Mouse (Mus musculus): ENCODE results near the gene Megf11. TPM values are rescaled to one million over a fixed set of nuclear protein-coding genes. Genes with fewer than 3 reads are reported as not detected.

Gene Megf11
- polyA plus RNA-seq (2015; fragmentation: Nextera tagmentation; extraction: Ambion mirVana) = 20.0 and 20.2 TPM in 2 replicates

GRCm38 (mm10) chr9:64385511-64386465 lies at the start of gene Megf11:
Megf11 (plus strand) TSS chr9:64385626.
- Histone ChIP-seq H3K4me3 (ENCODE audit: low read length) (peak within 1 kb of the TSS; percentile 62), H3K9me3 (ENCODE audit: control insufficient read depth, low read length) (no peaks in the 10 kb centered on the region), H3K36me3 (ENCODE audit: control insufficient read depth, insufficient read depth, low read length) (no peaks in the 10 kb centered on the region), H3K9ac (ENCODE audit: low read depth, low read length) (peak within 1 kb of the TSS; percentile 73), H3K27me3 (replicated peaks; ENCODE audit: control insufficient read depth, insufficient read depth, low read length) (peaks cover 14% of the 10 kb centered on the region), H3K27ac (ENCODE audit: low read depth, low read length) (no peak within 1 kb of the TSS), H3K4me1 (ENCODE audit: control insufficient read depth, insufficient read depth, low read depth, low read length) (peaks cover 26% of the 10 kb centered on the region), H3K4me2 (ENCODE audit: low read length) (peak within 1 kb of the TSS; percentile 99)
- peak; percentile 75 for ATAC-seq
- WGBS = under 1% methylated on average over 83 of the region's 93 CpGs

DNA sequence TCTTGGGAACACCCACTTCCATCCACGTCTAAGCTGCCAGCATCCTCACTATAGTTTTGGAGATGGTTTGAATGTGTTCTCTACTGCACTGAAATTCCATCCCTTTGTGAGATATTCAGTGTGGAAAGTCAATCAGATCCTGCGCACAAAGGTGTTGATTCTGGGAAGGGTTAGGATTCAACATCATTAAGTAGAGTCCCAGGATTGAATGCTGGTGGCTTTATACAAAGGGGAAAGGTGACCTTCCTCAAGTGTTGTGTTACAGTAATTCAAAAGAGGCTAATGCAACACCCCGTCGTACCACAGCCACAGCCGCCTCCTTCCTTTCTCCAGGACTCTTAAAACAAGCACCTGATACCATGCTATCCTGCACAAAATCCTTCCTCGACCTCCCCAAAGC lies 49.6 kb upstream of the Megf11 start:
- Histone ChIP-seq H3K9ac (ENCODE audit: low read depth, low read length) (no peak overlapping the region), H3K9me3 (ENCODE audit: control insufficient read depth, low read length) (no peaks in the 10 kb centered on the region), H3K4me3 (ENCODE audit: low read length) (no peak overlapping the region), H3K36me3 (ENCODE audit: control insufficient read depth, insufficient read depth, low read length) (no peaks in the 10 kb centered on the region), H3K4me1 (ENCODE audit: control insufficient read depth, insufficient read depth, low read depth, low read length) (peaks cover 6% of the 10 kb centered on the region), H3K27ac (ENCODE audit: low read depth, low read length) (no peak overlapping the region), H3K27me3 (replicated peaks; ENCODE audit: control insufficient read depth, insufficient read depth, low read length) (no peaks in the 10 kb centered on the region), H3K4me2 (ENCODE audit: low read length) (no peak overlapping the region)
- 94% methylated on average over 6 of the region's 6 CpGs for WGBS
- no peak for ATAC-seq

- ATAC-seq = no peak
- Histone ChIP-seq H3K36me3 (ENCODE audit: control insufficient read depth, insufficient read depth, low read length) (no peaks in the 10 kb centered on the region), H3K4me2 (ENCODE audit: low read length) (peak overlapping the region; percentile 76), H3K4me1 (ENCODE audit: control insufficient read depth, insufficient read depth, low read depth, low read length) (peaks cover 6% of the 10 kb centered on the region), H3K27me3 (replicated peaks; ENCODE audit: control insufficient read depth, insufficient read depth, low read length) (no peaks in the 10 kb centered on the region), H3K9ac (ENCODE audit: low read depth, low read length) (no peak overlapping the region), H3K27ac (ENCODE audit: low read depth, low read length) (no peak overlapping the region), H3K9me3 (ENCODE audit: control insufficient read depth, low read length) (no peaks in the 10 kb centered on the region), H3K4me3 (ENCODE audit: low read length) (no peak overlapping the region)
- WGBS = 20% methylated on average over 8 of the region's 8 CpGs
Measured at GRCm38 (mm10) chr9:64339361-64339760, 46.1 kb upstream of the Megf11 start.

DNA sequence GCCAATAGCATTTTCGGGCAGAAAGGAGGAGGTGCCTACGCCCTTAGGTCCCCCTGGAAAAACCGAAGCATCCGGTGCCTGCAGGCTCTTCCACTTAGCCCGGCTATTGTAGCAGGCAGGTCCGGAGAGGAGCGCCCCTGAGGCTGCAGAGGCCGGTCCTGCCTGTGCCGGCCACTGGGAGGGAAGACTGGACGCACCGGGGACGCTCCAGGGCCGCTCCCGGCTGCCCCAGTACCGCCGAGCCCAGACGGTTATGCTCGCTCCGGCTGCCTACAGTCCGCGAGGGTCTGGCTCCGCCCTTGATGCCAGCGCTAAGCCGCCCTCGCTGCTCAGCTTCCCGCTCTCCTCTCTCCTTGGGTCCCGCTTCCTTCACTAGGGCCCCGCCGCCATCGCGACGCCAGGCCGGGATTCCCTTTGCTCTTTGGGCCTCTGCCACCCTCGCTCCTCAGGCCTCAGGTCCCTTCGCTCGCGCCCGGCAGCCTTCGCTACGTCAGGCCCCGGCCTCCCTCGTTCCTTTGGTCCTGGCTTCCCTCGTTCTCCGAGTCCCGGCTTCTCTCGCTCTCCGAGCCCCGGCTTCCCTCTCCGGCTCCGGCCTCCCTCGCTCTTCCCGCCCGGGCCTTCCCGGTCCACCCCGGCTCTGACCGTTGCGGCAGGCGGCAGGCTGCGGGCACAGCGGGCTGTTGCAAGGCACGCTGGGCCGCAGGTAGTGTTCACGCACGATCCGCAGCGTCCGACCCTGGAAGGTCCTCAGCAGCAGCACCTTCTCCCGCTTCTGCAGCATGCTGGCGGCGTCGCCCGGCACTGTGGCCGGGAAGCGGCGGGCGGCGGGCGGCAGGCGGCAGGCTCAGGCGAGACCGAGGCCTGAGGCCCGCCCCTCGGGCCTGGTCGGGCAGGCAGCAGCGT lies 44.8 kb upstream of the Megf11 start:
- Histone ChIP-seq H3K27me3 (replicated peaks; ENCODE audit: control insufficient read depth, insufficient read depth, low read length) (no peaks in the 10 kb centered on the region), H3K9me3 (ENCODE audit: control insufficient read depth, low read length) (no peaks in the 10 kb centered on the region), H3K4me3 (ENCODE audit: low read length) (peak overlapping the region; percentile 60), H3K4me1 (ENCODE audit: control insufficient read depth, insufficient read depth, low read depth, low read length) (peaks cover 6% of the 10 kb centered on the region), H3K36me3 (ENCODE audit: control insufficient read depth, insufficient read depth, low read length) (no peaks in the 10 kb centered on the region), H3K9ac (ENCODE audit: low read depth, low read length) (peak overlapping the region; percentile 98), H3K27ac (ENCODE audit: low read depth, low read length) (peak overlapping the region; percentile 98), H3K4me2 (ENCODE audit: low read length) (peak overlapping the region; percentile 76)
- under 1% methylated on average over 70 of the region's 85 CpGs for WGBS
- ATAC-seq = peak; percentile 91

DNA sequence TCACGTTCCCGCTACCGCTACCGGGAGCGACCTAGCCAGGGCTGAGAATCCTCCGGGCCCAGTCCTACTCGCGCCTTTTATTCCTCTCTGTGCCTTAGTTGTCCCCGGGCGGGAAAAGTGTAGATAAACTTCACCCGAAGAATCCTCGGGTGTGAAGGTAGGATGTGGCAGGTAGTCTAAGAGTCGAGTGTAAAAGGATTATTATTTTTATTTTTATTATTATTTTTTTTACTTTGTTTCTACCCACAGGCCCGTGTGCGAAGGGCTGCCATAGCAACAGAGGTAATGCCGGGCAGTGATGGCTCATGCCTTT lies 44.2 kb upstream of the Megf11 start, which contains the start of gene Dis3l:
Gene Dis3l (minus strand): TSS at position 35 of the 313 bp plus-strand sequence.
- H3K4me3 ChIP-seq (ENCODE audit: low read length) = peak within 1 kb of the TSS; percentile 60
- 10% methylated on average over 16 of the region's 16 CpGs for WGBS
- H3K9me3 ChIP-seq (ENCODE audit: control insufficient read depth, low read length) = no peaks in the 10 kb centered on the region
- no peaks in the 10 kb centered on the region for H3K36me3 ChIP-seq (ENCODE audit: control insufficient read depth, insufficient read depth, low read length)
- H3K27ac ChIP-seq (ENCODE audit: low read depth, low read length) = peak within 1 kb of the TSS; percentile 98
- H3K9ac ChIP-seq (ENCODE audit: low read depth, low read length) = peak within 1 kb of the TSS; percentile 98
- no peak for ATAC-seq
- peak within 1 kb of the TSS; percentile 76 for H3K4me2 ChIP-seq (ENCODE audit: low read length)
- H3K4me1 ChIP-seq (ENCODE audit: control insufficient read depth, insufficient read depth, low read depth, low read length) = peaks cover 6% of the 10 kb centered on the region
- H3K27me3 ChIP-seq (replicated peaks; ENCODE audit: control insufficient read depth, insufficient read depth, low read length) = no peaks in the 10 kb centered on the region

DNA sequence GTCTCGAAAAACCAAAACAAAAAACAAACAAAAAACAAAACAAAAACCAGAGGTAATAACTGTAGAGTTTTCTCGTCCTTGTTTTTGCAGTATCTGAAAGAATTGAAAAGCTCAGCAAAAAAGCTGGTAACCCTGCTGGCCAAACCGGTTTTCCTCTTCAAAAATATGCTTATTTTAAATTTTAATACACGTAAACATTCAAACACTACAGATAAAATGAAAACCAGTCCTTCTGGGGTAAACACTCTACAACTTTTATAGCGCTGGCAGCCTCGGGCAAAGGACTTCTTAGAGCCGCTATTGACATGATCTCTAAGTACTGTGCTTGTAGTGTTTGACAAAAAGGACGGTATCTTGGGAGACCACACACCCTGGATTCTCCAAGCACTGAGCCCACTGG lies 43.8 kb upstream of the Megf11 start:
- Histone ChIP-seq H3K27me3 (replicated peaks; ENCODE audit: control insufficient read depth, insufficient read depth, low read length) (no peaks in the 10 kb centered on the region), H3K4me2 (ENCODE audit: low read length) (peak overlapping the region; percentile 76), H3K9ac (ENCODE audit: low read depth, low read length) (peak overlapping the region; percentile 98; the same call in 1 of the 2 replicates), H3K27ac (ENCODE audit: low read depth, low read length) (peak overlapping the region; percentile 98; the same call in 1 of the 2 replicates), H3K9me3 (ENCODE audit: control insufficient read depth, low read length) (no peaks in the 10 kb centered on the region), H3K4me1 (ENCODE audit: control insufficient read depth, insufficient read depth, low read depth, low read length) (peaks cover 6% of the 10 kb centered on the region), H3K36me3 (ENCODE audit: control insufficient read depth, insufficient read depth, low read length) (no peaks in the 10 kb centered on the region), H3K4me3 (ENCODE audit: low read length) (no peak overlapping the region)
- 87% methylated on average over 8 of the region's 8 CpGs for WGBS
- ATAC-seq = no peak

- H3K4me3 ChIP-seq (ENCODE audit: low read length) = no peak overlapping the region
- no peak for ATAC-seq
- 98% methylated on average over 2 of the region's 2 CpGs for WGBS
- H3K9ac ChIP-seq (ENCODE audit: low read depth, low read length) = no peak overlapping the region
- no peak overlapping the region for H3K27ac ChIP-seq (ENCODE audit: low read depth, low read length)
- H3K9me3 ChIP-seq (ENCODE audit: control insufficient read depth, low read length) = no peaks in the 10 kb centered on the region
- H3K36me3 ChIP-seq (ENCODE audit: control insufficient read depth, insufficient read depth, low read length) = no peaks in the 10 kb centered on the region
- H3K27me3 ChIP-seq (replicated peaks; ENCODE audit: control insufficient read depth, insufficient read depth, low read length) = no peaks in the 10 kb centered on the region
- H3K4me1 ChIP-seq (ENCODE audit: control insufficient read depth, insufficient read depth, low read depth, low read length) = peaks cover 6% of the 10 kb centered on the region
- H3K4me2 ChIP-seq (ENCODE audit: low read length) = no peak overlapping the region
Measured at GRCm38 (mm10) chr9:64343656-64344055, 41.8 kb upstream of the Megf11 start.

DNA sequence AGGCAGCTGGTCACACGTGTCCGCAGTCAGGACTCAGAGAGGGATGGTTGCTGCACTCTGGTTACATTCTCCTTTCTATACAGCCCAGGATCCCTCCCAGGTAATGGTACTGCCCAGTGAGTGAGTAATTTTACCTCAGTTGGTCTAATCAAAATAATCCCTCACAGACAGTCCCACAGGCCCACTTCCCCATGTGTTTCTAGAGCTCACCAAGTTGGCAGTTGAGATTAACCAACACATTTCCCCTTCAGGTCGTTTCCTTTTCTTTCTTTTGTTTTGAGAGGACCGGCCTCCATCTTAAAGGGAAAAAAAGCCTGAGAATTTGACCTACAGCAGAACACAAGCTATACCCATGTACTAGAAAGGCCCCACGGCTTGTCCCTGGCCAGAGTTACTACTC lies 39.5 kb upstream of the Megf11 start:
- no peak for ATAC-seq
- H3K4me2 ChIP-seq (ENCODE audit: low read length) = no peak overlapping the region

DNA sequence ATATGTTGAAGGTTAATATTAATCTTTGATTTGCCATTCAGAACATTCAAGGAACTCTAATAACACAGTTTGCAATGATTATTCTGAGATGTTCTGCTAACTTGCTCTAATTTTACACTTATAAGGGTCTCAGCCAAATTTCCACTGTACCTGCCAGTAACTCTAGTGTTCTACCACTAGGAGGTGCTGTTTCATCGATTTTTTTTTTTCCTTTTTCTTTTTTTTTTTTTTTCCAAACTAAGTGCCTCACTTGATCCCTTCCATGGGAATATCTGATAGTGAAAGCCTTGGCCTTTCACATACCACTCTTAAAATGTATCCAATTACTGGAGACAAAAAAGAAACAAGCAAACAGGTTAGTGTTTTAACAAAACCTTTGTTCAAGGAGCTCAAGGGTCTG lies 38.0 kb upstream of the Megf11 start:
- no peak for ATAC-seq
- Histone ChIP-seq H3K9ac (ENCODE audit: low read depth, low read length) (no peak overlapping the region), H3K27me3 (replicated peaks; ENCODE audit: control insufficient read depth, insufficient read depth, low read length) (no peaks in the 10 kb centered on the region), H3K27ac (ENCODE audit: low read depth, low read length) (no peak overlapping the region), H3K4me3 (ENCODE audit: low read length) (no peak overlapping the region), H3K9me3 (ENCODE audit: control insufficient read depth, low read length) (no peaks in the 10 kb centered on the region), H3K36me3 (ENCODE audit: control insufficient read depth, insufficient read depth, low read length) (no peaks in the 10 kb centered on the region), H3K4me1 (ENCODE audit: control insufficient read depth, insufficient read depth, low read depth, low read length) (no peaks in the 10 kb centered on the region), H3K4me2 (ENCODE audit: low read length) (no peak overlapping the region)
- 0% methylated on average over 1 of the region's 1 CpGs for WGBS

More for the DNA sequence above, 39.5 kb upstream of the Megf11 start:
- no peak overlapping the region for H3K27ac ChIP-seq (ENCODE audit: low read depth, low read length)
- H3K27me3 ChIP-seq (replicated peaks; ENCODE audit: control insufficient read depth, insufficient read depth, low read length) = no peaks in the 10 kb centered on the region
- no peaks in the 10 kb centered on the region for H3K9me3 ChIP-seq (ENCODE audit: control insufficient read depth, low read length)
- 72% methylated on average over 5 of the region's 5 CpGs for WGBS
- H3K9ac ChIP-seq (ENCODE audit: low read depth, low read length) = no peak overlapping the region
- H3K36me3 ChIP-seq (ENCODE audit: control insufficient read depth, insufficient read depth, low read length) = no peaks in the 10 kb centered on the region
- H3K4me3 ChIP-seq (ENCODE audit: low read length) = no peak overlapping the region
- no peaks in the 10 kb centered on the region; the same call in 1 of the 2 replicates for H3K4me1 ChIP-seq (ENCODE audit: control insufficient read depth, insufficient read depth, low read depth, low read length)

Measured in hindbrain, embryonic 16.5 days (tissue).